Mouse (Mus musculus): ENCODE data around the gene Tbk1. TPM values are rescaled to one million over a fixed set of nuclear protein-coding genes. Genes with fewer than 3 reads are reported as not detected.

Gene Tbk1
- polyA plus RNA-seq, 1 experiment from 2014 or later = 30.1 TPM

DNA sequence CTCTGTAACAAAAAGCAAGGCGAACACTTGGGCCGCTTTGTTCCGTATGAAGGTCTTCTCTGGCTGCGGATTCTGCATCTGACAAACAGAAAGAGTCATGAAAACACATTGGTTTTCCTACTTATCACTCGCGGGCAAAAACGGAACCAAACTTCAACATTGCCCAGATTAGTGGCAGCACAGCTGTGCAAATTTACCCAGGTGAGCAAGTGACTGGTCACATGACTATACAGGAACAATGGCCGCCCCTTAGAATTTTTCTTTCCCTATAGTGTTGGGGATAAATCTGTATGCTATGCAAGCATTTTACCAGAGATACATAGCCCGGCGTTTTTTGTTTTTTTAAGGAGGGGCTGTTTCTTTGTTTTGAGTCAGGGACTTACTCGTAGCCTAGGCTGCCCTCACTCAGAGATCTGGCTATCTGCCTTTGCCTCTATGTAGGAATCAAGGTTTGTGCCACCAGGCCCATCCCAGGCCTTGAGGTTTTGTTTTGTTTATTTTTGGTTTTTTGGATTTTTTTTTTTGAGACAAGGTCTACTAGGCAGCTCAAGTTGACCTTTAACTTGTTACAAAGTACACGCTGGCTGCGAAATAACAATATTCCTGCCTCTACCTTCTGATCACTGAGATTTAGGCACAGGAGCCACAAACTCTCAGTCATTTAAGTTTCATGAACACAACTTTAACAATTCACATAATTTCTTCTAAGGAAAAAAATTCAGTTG is 28.7 kb upstream of the Tbk1 start:
- no peak for DNase-seq (ENCODE audit: low spot score)
- no peaks in the 10 kb centered on the region for H3K4me1 ChIP-seq
- 91% methylated on average over 13 of the region's 13 CpGs for WGBS
- H3K4me3 ChIP-seq = no peak overlapping the region
- no peak overlapping the region for H3K27ac ChIP-seq (replicated peaks)
- H3K36me3 ChIP-seq (replicated peaks) = peaks cover 99% of the 10 kb centered on the region
- no peaks in the 10 kb centered on the region for H3K9me3 ChIP-seq
- no peaks in the 10 kb centered on the region for H3K27me3 ChIP-seq (replicated peaks; ENCODE audit: low read depth, poor library complexity, severe bottlenecking)

- H3K27me3 ChIP-seq (replicated peaks; ENCODE audit: low read depth, poor library complexity, severe bottlenecking) = no peaks in the 10 kb centered on the region
- H3K4me1 ChIP-seq = no peaks in the 10 kb centered on the region
- DNase-seq (ENCODE audit: low spot score) = no peak
- no peaks in the 10 kb centered on the region for H3K9me3 ChIP-seq
- peaks cover 99% of the 10 kb centered on the region for H3K36me3 ChIP-seq (replicated peaks)
- no peak overlapping the region for H3K4me3 ChIP-seq
- no peak overlapping the region for H3K27ac ChIP-seq (replicated peaks)
- 91% methylated on average over 13 of the region's 13 CpGs for WGBS
Observed at GRCm38 (mm10) chr10:121613570-121613969, 27.0 kb upstream of the Tbk1 start.

GRCm38 (mm10) chr10:121612448-121612847 is 25.9 kb upstream of the Tbk1 start:
- H3K27ac ChIP-seq (replicated peaks) = no peak overlapping the region
- H3K4me3 ChIP-seq = no peak overlapping the region
- no peak for DNase-seq (ENCODE audit: low spot score)
- 92% methylated on average over 6 of the region's 6 CpGs for WGBS
- H3K27me3 ChIP-seq (replicated peaks; ENCODE audit: low read depth, poor library complexity, severe bottlenecking) = no peaks in the 10 kb centered on the region
- H3K4me1 ChIP-seq = no peaks in the 10 kb centered on the region
- no peaks in the 10 kb centered on the region for H3K9me3 ChIP-seq
- H3K36me3 ChIP-seq (replicated peaks) = peaks cover 99% of the 10 kb centered on the region

DNA sequence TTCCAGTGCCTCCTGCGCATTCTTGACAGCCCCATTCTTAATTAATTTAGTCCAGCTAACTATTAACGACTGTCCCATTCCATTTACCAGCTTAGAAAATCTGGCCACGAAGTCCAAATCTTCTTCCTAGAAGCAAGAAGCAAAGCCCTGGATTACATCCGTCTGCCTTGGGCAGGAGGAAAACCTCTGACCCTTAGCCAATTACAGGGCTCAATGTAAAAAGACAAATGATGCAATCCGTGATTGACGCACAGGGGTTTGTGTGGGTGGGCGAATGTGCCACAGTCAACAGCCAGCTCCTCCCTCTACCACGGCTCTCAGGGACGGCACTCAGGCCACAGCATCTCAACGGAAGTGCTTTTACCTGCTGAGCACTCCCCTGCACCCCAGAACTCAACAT is 25.0 kb upstream of the Tbk1 start:
- Histone ChIP-seq H3K27me3 (replicated peaks; ENCODE audit: low read depth, poor library complexity, severe bottlenecking) (no peaks in the 10 kb centered on the region), H3K36me3 (replicated peaks) (peaks cover 99% of the 10 kb centered on the region), H3K4me3 (no peak overlapping the region), H3K9me3 (no peaks in the 10 kb centered on the region), H3K27ac (replicated peaks) (no peak overlapping the region), H3K4me1 (no peaks in the 10 kb centered on the region)
- WGBS = 81% methylated on average over 10 of the region's 10 CpGs
- DNase-seq (ENCODE audit: low spot score) = no peak

DNA sequence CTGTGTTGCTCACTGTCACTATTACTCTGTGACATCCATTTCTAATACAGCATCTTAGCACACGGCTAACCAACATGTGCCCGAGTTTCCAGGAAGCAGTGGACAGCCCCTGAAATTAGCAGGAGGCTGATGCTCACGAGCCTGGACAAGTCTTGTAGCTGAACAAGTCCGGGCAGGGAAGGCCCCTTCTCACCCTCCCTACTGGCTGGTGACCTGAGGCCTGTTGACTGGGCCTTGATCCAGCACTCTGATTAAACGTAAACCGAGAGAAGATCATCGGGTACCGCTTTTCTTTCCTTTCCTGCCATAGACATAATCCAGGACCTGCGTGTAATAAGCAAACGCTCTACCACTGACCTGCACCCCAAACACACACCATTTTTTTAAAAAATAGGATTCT is 21.6 kb upstream of the Tbk1 start:
- WGBS = 89% methylated on average over 10 of the region's 10 CpGs
- Histone ChIP-seq H3K9me3 (no peaks in the 10 kb centered on the region), H3K4me1 (no peaks in the 10 kb centered on the region), H3K27ac (replicated peaks) (no peak overlapping the region), H3K27me3 (replicated peaks; ENCODE audit: low read depth, poor library complexity, severe bottlenecking) (no peaks in the 10 kb centered on the region), H3K36me3 (replicated peaks) (peaks cover 100% of the 10 kb centered on the region), H3K4me3 (no peak overlapping the region)
- DNase-seq (ENCODE audit: low spot score) = peak; percentile 19

DNA sequence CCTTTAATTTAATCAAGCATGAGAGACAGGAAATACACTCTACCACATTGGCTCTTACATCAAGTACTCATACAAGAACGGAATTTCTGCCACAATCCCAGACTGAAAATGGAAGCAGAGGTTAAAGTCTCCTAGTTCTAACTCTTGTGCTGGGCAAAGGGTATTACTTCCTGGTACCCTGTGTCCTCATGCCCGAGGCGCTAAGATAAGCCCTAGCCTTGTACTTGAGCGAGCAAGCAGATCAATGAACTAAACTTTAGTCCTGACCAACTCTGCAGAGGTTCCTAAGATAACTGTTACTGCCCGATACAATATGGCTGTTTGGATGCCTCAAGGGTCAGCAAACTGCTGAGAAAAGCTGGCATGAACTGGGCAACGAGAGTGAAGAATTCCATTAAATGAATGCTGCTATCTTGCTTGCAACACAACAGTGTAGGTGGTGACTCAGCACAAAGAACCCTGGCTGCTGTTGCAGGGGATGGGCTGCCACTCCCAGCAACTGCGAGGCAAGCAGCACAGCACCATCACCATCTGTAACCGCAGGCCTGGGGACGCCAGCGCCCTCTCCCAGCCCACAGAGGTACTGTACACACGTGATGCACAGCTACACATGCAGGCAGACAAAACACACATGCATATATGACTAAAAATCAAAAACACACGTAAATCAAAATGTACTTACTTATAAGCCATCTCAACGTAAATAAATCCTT is 18.2 kb upstream of the Tbk1 start:
- H3K36me3 ChIP-seq (replicated peaks) = peaks cover 100% of the 10 kb centered on the region
- WGBS = 93% methylated on average over 13 of the region's 13 CpGs
- H3K4me1 ChIP-seq = no peaks in the 10 kb centered on the region
- no peaks in the 10 kb centered on the region for H3K27me3 ChIP-seq (replicated peaks; ENCODE audit: low read depth, poor library complexity, severe bottlenecking)
- no peak overlapping the region for H3K27ac ChIP-seq (replicated peaks)
- no peak overlapping the region for H3K4me3 ChIP-seq
- no peaks in the 10 kb centered on the region for H3K9me3 ChIP-seq
- DNase-seq (ENCODE audit: low spot score) = no peak

- H3K27ac ChIP-seq (replicated peaks) = no peak overlapping the region
- no peak overlapping the region for H3K4me3 ChIP-seq
- H3K4me1 ChIP-seq = no peaks in the 10 kb centered on the region
- H3K36me3 ChIP-seq (replicated peaks) = peaks cover 100% of the 10 kb centered on the region
- 91% methylated on average over 4 of the region's 4 CpGs for WGBS
- no peaks in the 10 kb centered on the region for H3K27me3 ChIP-seq (replicated peaks; ENCODE audit: low read depth, poor library complexity, severe bottlenecking)
- no peak for DNase-seq (ENCODE audit: low spot score)
- H3K9me3 ChIP-seq = no peaks in the 10 kb centered on the region
Observed at GRCm38 (mm10) chr10:121603556-121603955, 17.0 kb upstream of the Tbk1 start.

- Histone ChIP-seq H3K4me3 (no peak overlapping the region), H3K9me3 (no peaks in the 10 kb centered on the region), H3K27ac (replicated peaks) (no peak overlapping the region), H3K4me1 (no peaks in the 10 kb centered on the region), H3K27me3 (replicated peaks; ENCODE audit: low read depth, poor library complexity, severe bottlenecking) (no peaks in the 10 kb centered on the region), H3K36me3 (replicated peaks) (peaks cover 100% of the 10 kb centered on the region)
- DNase-seq (ENCODE audit: low spot score) = no peak
- WGBS = 90% methylated on average over 6 of the region's 6 CpGs
Observed at GRCm38 (mm10) chr10:121601272-121601671, 14.7 kb upstream of the Tbk1 start.

DNA sequence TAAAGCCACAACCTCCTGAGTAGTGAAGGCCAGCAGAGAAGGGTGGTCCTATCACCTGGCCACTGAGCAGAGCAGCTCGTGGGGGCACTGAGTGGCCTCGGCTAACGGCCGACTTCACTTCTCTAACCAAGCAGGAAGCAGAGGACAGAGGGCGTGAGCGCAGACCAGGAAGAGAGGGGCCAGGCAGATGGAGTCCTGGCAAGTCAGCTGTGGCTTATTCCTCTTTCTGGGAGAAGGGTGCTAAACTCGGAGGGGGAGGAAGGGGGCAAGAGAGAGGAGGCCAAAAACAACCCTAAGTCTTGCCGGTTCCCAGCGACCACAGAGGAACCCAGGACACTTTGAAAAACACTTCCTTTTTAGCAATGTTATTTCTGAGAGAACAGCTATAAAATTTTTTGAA is 10.0 kb upstream of the Tbk1 start:
- Histone ChIP-seq H3K4me3 (no peak overlapping the region), H3K36me3 (replicated peaks) (peaks cover 99% of the 10 kb centered on the region), H3K27me3 (replicated peaks; ENCODE audit: low read depth, poor library complexity, severe bottlenecking) (no peaks in the 10 kb centered on the region), H3K27ac (replicated peaks) (no peak overlapping the region), H3K9me3 (no peaks in the 10 kb centered on the region), H3K4me1 (no peaks in the 10 kb centered on the region)
- no peak for DNase-seq (ENCODE audit: low spot score)
- WGBS = 86% methylated on average over 9 of the region's 9 CpGs

GRCm38 (mm10) chr10:121591106-121591505 is 4.5 kb upstream of the Tbk1 start:
- H3K4me3 ChIP-seq = no peak overlapping the region
- H3K4me1 ChIP-seq = peaks cover 2% of the 10 kb centered on the region; the same call in 1 of the 2 replicates
- peaks cover 76% of the 10 kb centered on the region for H3K36me3 ChIP-seq (replicated peaks)
- no peak for DNase-seq (ENCODE audit: low spot score)
- H3K27me3 ChIP-seq (replicated peaks; ENCODE audit: low read depth, poor library complexity, severe bottlenecking) = no peaks in the 10 kb centered on the region
- 94% methylated on average over 14 of the region's 14 CpGs for WGBS
- no peak overlapping the region for H3K27ac ChIP-seq (replicated peaks)
- no peaks in the 10 kb centered on the region for H3K9me3 ChIP-seq

- Histone ChIP-seq H3K4me3 (peak overlapping the region; percentile 92), H3K9me3 (no peaks in the 10 kb centered on the region), H3K4me1 (peaks cover 13% of the 10 kb centered on the region), H3K27ac (replicated peaks) (no peak overlapping the region), H3K36me3 (replicated peaks) (peaks cover 61% of the 10 kb centered on the region), H3K27me3 (replicated peaks; ENCODE audit: low read depth, poor library complexity, severe bottlenecking) (no peaks in the 10 kb centered on the region)
- DNase-seq (ENCODE audit: low spot score) = no peak
- 69% methylated on average over 6 of the region's 6 CpGs for WGBS
Observed at GRCm38 (mm10) chr10:121587371-121587840, 819 bp upstream of the Tbk1 start.

DNA sequence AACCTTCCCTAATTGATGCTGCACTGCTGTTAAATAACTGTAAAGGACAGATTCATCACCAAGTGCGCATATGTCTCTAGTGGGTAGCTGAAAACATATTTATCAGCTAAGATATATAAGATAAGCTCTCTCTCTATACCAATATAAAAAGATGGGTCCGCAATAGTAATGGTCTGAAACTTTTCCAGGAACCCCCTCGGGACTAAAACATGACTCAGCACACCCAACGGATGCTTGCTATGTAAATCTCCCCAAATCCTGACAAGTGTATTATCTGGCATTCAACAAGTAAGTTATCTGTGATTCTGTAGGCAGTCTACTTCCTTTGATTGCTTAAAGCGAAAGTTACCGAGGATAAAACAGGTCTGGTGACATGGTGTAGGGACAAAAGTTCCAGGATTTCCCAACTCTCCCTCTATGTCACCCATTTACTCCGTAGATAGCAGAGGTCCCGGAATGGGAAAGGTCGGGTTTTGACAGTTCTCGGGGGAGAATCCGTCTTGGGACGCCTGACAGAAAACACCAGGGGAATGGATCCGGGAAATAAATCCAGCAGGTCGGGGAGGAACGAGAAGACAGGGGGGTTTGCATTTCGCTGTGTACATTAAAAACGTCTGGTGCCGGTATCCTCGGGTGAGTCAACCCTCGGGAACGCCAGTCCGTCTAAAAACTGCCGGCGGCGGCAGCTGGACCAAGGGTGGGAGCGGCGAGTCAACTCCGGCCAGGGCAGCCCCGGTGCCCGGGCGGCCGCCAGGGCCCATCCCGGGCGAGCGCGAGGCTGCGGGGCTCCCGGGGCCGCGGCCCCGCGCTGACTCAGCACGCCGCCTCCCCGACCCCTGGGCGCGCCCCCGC is 570 bp downstream of the Tbk1 start:
- peaks cover 59% of the 10 kb centered on the region for H3K36me3 ChIP-seq (replicated peaks)
- WGBS = 4% methylated on average over 48 of the region's 48 CpGs
- H3K4me3 ChIP-seq = peak overlapping the region; percentile 92
- no peaks in the 10 kb centered on the region for H3K27me3 ChIP-seq (replicated peaks; ENCODE audit: low read depth, poor library complexity, severe bottlenecking)
- DNase-seq (ENCODE audit: low spot score) = no peak
- peak overlapping the region; percentile 93 for H3K27ac ChIP-seq (replicated peaks)
- H3K9me3 ChIP-seq = no peaks in the 10 kb centered on the region
- peaks cover 13% of the 10 kb centered on the region for H3K4me1 ChIP-seq

Measured in embryonic facial prominence, embryonic 10.5 days (tissue).